Comparison of ENCODE assay signal across 9 mouse cellular contexts in genomic region chr13:111491046-111491756, GRCm38 (mm10). TPM values are rescaled to one million over a fixed set of nuclear protein-coding genes. Genes with fewer than 3 reads are reported as not detected.
DNase-seq lines count a peak whose midpoint lies in the region; ATAC-seq and TF ChIP-seq lines count a peak whose summit lies in the region.
"Had no signal": no experiment of that assay in that cellular context is flagged by ENCODE, and none has a peak within 500 bp of the region (broad histone marks: within the 10 kb centered on the region; RNA-seq: fewer than 3 reads in every experiment).

No protein-coding gene starts in this region.

- H3K27ac ChIP-seq in heart, embryonic 16.5 days (ENCODE audit: low read length): no peak overlapping the region
- H3K27ac ChIP-seq in MEL (ENCODE audit: control insufficient read depth, low read depth, low read length): no peak overlapping the region
- H3K27ac ChIP-seq in forebrain, embryonic 14.5 days (ENCODE audit: low read depth, low read length): no peak overlapping the region
- no peak overlapping the region for H3K27ac ChIP-seq in liver, postnatal 0 days (ENCODE audit: low read depth)

- 26% methylated on average over 13 of the region's 13 CpGs for WGBS in heart, embryonic 16.5 days
- 18% methylated on average over 13 of the region's 13 CpGs for WGBS in forebrain, embryonic 14.5 days
- 21% methylated on average over 13 of the region's 13 CpGs for WGBS in liver, postnatal 0 days (ENCODE audit: insufficient replicate concordance)

- H3K4me3 ChIP-seq in heart, embryonic 16.5 days (ENCODE audit: low read length): peak overlapping the region; percentile 73
- peak overlapping the region; percentile 63 to 96 for H3K4me3 ChIP-seq in MEL (ENCODE audit: control insufficient read depth in 1 of 2, insufficient read depth in 1 of 2, low read depth in 2 of 2, low read length in 2 of 2)
- H3K4me3 ChIP-seq in forebrain, embryonic 14.5 days (ENCODE audit: low read depth, low read length): peak overlapping the region; percentile 93
- H3K4me3 ChIP-seq in liver, postnatal 0 days (ENCODE audit: low read depth, low read length): peak overlapping the region; percentile 89

- peaks cover 3% of the 10 kb centered on the region; the same call in 1 of the 2 replicates for H3K4me1 ChIP-seq in heart, embryonic 16.5 days (ENCODE audit: control insufficient read depth, insufficient read depth, low read length)
- peaks cover 6 to 7% of the 10 kb centered on the region in 2 experiments; a peak in 2 of 4 replicates for H3K4me1 ChIP-seq in MEL (ENCODE audit: control insufficient read depth in 1 of 2, insufficient read depth in 2 of 2, low read length in 2 of 2)
- H3K4me1 ChIP-seq in forebrain, embryonic 14.5 days (ENCODE audit: control insufficient read depth, insufficient read depth, low read length): peaks cover 8% of the 10 kb centered on the region
- H3K4me1 ChIP-seq in liver, postnatal 0 days (ENCODE audit: insufficient read depth): peaks cover 6% of the 10 kb centered on the region

- H3K36me3 ChIP-seq in heart, embryonic 16.5 days (ENCODE audit: control insufficient read depth, insufficient read depth): no peaks in the 10 kb centered on the region
- peaks cover 9 to 18% of the 10 kb centered on the region in 2 experiments for H3K36me3 ChIP-seq in MEL (ENCODE audit: control insufficient read depth in 1 of 2, insufficient read depth in 2 of 2, low read length in 2 of 2)
- H3K36me3 ChIP-seq in forebrain, embryonic 14.5 days (ENCODE audit: control insufficient read depth, insufficient read depth, low read length): no peaks in the 10 kb centered on the region
- H3K36me3 ChIP-seq in liver, postnatal 0 days (replicated peaks; ENCODE audit: insufficient read depth, low read length): no peaks in the 10 kb centered on the region

- H3K27me3 ChIP-seq in heart, embryonic 16.5 days (ENCODE audit: control insufficient read depth, insufficient read depth, low read length): peaks cover 6% of the 10 kb centered on the region
- peaks cover 0 to 3% of the 10 kb centered on the region in 2 experiments; a peak in 1 of 4 replicates for H3K27me3 ChIP-seq in MEL (ENCODE audit: control insufficient read depth in 1 of 2, insufficient read depth in 2 of 2, low read length in 2 of 2)
- H3K27me3 ChIP-seq in forebrain, embryonic 14.5 days (replicated peaks; ENCODE audit: control insufficient read depth, insufficient read depth, low read length): peaks cover 15% of the 10 kb centered on the region
- peaks cover 8% of the 10 kb centered on the region; the same call in 1 of the 2 replicates for H3K27me3 ChIP-seq in liver, postnatal 0 days (ENCODE audit: insufficient read depth, low read length)

- TF ChIP-seq CTCF in MEL (IDR thresholded peaks at IDR 0.05 in 2 of 3, conservative IDR thresholded peaks at IDR 0.05 in 1 of 3; ENCODE audit: control insufficient read depth in 1 of 3, insufficient read depth in 1 of 3, low read depth in 2 of 3, low read length in 3 of 3, poor library complexity in 1 of 3, severe bottlenecking in 1 of 3): no peak
- no peak for TF ChIP-seq CTCF in liver, postnatal 0 days (IDR thresholded peaks at IDR 0.05; ENCODE audit: low read depth)

- H3K9me3 ChIP-seq in heart, embryonic 16.5 days (replicated peaks; ENCODE audit: control insufficient read depth, low read length): no peaks in the 10 kb centered on the region
- no peaks in the 10 kb centered on the region for H3K9me3 ChIP-seq in MEL (replicated peaks; ENCODE audit: insufficient read depth, low read length)
- no peaks in the 10 kb centered on the region for H3K9me3 ChIP-seq in forebrain, embryonic 14.5 days (replicated peaks; ENCODE audit: control insufficient read depth, low read length)
- H3K9me3 ChIP-seq in liver, postnatal 0 days (ENCODE audit: low read length): no peaks in the 10 kb centered on the region

- H3K79me2 ChIP-seq in MEL (ENCODE audit: control insufficient read depth, insufficient read depth, low read length, poor library complexity): peaks cover 25% of the 10 kb centered on the region

- no peak for TF ChIP-seq RAD21 in MEL (IDR thresholded peaks at IDR 0.05; ENCODE audit: low read depth, low read length)

- no peak for TF ChIP-seq POLR2A in MEL (IDR thresholded peaks at IDR 0.05; ENCODE audit: control insufficient read depth in 1 of 2, insufficient read depth in 1 of 2, low read depth in 1 of 2, low read length in 2 of 2, poor library complexity in 1 of 2)

- intact Hi-C loops in heart, postnatal 25 days (cut with DNase I): no loop called here

- peak overlapping the region; percentile 93 for H3K4me2 ChIP-seq in heart, embryonic 16.5 days (ENCODE audit: low read depth, low read length)
- peak overlapping the region; percentile 71 for H3K4me2 ChIP-seq in forebrain, embryonic 14.5 days (ENCODE audit: low read length)
- peak overlapping the region; percentile 78 for H3K4me2 ChIP-seq in liver, postnatal 0 days (ENCODE audit: low read depth, low read length)

- no peak for ATAC-seq in heart, embryonic 16.5 days (replicated peaks; ENCODE audit: extremely low read depth, insufficient read depth, low FRiP score)
- no peak for ATAC-seq in forebrain, embryonic 14.5 days
- ATAC-seq in liver, postnatal 0 days: no peak

- TF ChIP-seq EP300 in MEL (IDR thresholded peaks at IDR 0.05; ENCODE audit: low read depth in 1 of 2, low read length in 2 of 2): no peak
- TF ChIP-seq EP300 in liver, postnatal 0 days (IDR thresholded peaks at IDR 0.05; ENCODE audit: low read depth): no peak

- no peak overlapping the region for H3K9ac ChIP-seq in heart, embryonic 16.5 days (ENCODE audit: low read length)
- peak overlapping the region; percentile 98 for H3K9ac ChIP-seq in MEL (ENCODE audit: control insufficient read depth, low read depth, low read length, poor library complexity, severe bottlenecking)
- no peak overlapping the region for H3K9ac ChIP-seq in forebrain, embryonic 14.5 days (ENCODE audit: low read length)
- H3K9ac ChIP-seq in liver, postnatal 0 days (replicated peaks): 0 out of 2 replicates have a peak overlapping the region, but pooled peaks have one; percentile 72

- DNase-seq in heart, postnatal 25 days (ENCODE audit: low spot score): no peak
- DNase-seq in MEL (ENCODE audit: low read depth, low spot score): peak; percentile 52
- DNase-seq in forebrain, embryonic 14.5 days (ENCODE audit: low spot score): no peak
- no peak for DNase-seq in liver, postnatal 0 days
- no peak for DNase-seq in adrenal gland, adult 2 months
- DNase-seq in layer of hippocampus, postnatal 36 days: no peak
- DNase-seq in urinary bladder, postnatal 36 days (ENCODE audit: low spot score in 2 of 2): no peak

TF ChIP-seq in MEL, 35 proteins besides CTCF, POLR2A, EP300 and RAD21 (continues in another document):
- no peak for TF ChIP-seq ELF1 (IDR thresholded peaks at IDR 0.05; ENCODE audit: low read depth, low read length)
- no peak for TF ChIP-seq POLR2AphosphoS5 (IDR thresholded peaks at IDR 0.05; ENCODE audit: borderline replicate concordance, low read depth, low read length)
- TF ChIP-seq ETS1 (IDR thresholded peaks at IDR 0.05; ENCODE audit: low read depth, low read length): peak; percentile 39; the same call in 1 of the 2 replicates
- TF ChIP-seq MXI1 (IDR thresholded peaks at IDR 0.05; ENCODE audit: low read depth, low read length): no peak
- no peak for TF ChIP-seq BHLHE40 (IDR thresholded peaks at IDR 0.05; ENCODE audit: borderline replicate concordance, low read depth, low read length)
- no peak for TF ChIP-seq POLR2AphosphoS2 (IDR thresholded peaks at IDR 0.05; ENCODE audit: low read length)
- TF ChIP-seq MEF2A (IDR thresholded peaks at IDR 0.05; ENCODE audit: extremely low read depth, insufficient replicate concordance, low read depth, low read length, poor library complexity, severe bottlenecking): no peak
- no peak for TF ChIP-seq UBTF (IDR thresholded peaks at IDR 0.05; ENCODE audit: borderline replicate concordance, insufficient read depth, low read depth, low read length)
- no peak for TF ChIP-seq MYB (IDR thresholded peaks at IDR 0.05; ENCODE audit: low read depth, low read length)
- TF ChIP-seq GATA1 (IDR thresholded peaks at IDR 0.05; ENCODE audit: low read depth, low read length): no peak
- no peak for TF ChIP-seq RCOR1 (IDR thresholded peaks at IDR 0.05; ENCODE audit: low read depth, low read length)
- peak; percentile 41 for TF ChIP-seq TAL1 (IDR thresholded peaks at IDR 0.05; ENCODE audit: low read length)
- TF ChIP-seq KAT2A (conservative IDR thresholded peaks at IDR 0.05; ENCODE audit: low read depth, low read length): no peak
- 0 out of 2 replicates have a peak, but pooled peaks have one; percentile 25 for TF ChIP-seq MAZ (IDR thresholded peaks at IDR 0.05; ENCODE audit: low read depth, low read length)
- no peak for TF ChIP-seq USF2 (IDR thresholded peaks at IDR 0.05; ENCODE audit: borderline replicate concordance in 1 of 2, insufficient read depth in 1 of 2, low read depth in 1 of 2, low read length in 2 of 2)
- no peak for TF ChIP-seq CHD1 (IDR thresholded peaks at IDR 0.05; ENCODE audit: low read depth, low read length)
- no peak for TF ChIP-seq SIN3A (IDR thresholded peaks at IDR 0.05; ENCODE audit: low read length)
- TF ChIP-seq E2F4 (IDR thresholded peaks at IDR 0.05; ENCODE audit: borderline replicate concordance, low read depth, low read length): no peak

RNA-seq across cellular contexts. Expression of gene Gpbp1, which starts 1.3 kb away (rescaled TPM):
- polyA plus RNA-seq in heart, embryonic 16.5 days (2015; fragmentation: Nextera tagmentation; extraction: Ambion mirVana): 51.9 and 58.3 TPM in 2 replicates
- total RNA-seq in heart, postnatal 25 days (2021): 10 to 100 TPM; 46.3 to 53.5 TPM
- total RNA-seq in MEL (2012; rRNA removed): 58.2 and 60.9 TPM in 2 replicates
- 100 to 1,000 TPM in 1 of 2 experiments, 10 to 100 TPM in 1; 76.3 to 648 TPM for polyA plus RNA-seq in MEL (2012; ENCODE audit: insufficient read depth in 1 of 2, insufficient read length in 2 of 2, low read depth in 1 of 2, low replicate concordance in 2 of 2, missing spikeins in 1 of 2)
- 115 and 132 TPM in 2 replicates for polyA plus RNA-seq in forebrain, embryonic 14.5 days (2014; fragmentation: Nextera tagmentation; extraction: Ambion mirVana)
- polyA plus RNA-seq in liver, postnatal 0 days (2015; fragmentation: Nextera tagmentation; extraction: Ambion mirVana): 24.8 and 25.2 TPM in 2 replicates
- total RNA-seq in adrenal gland, adult 2 months (2021): 100 to 1,000 TPM in 1 of 2 experiments, 10 to 100 TPM in 1; 64.8 to 108 TPM
- 0.32 and 0.44 TPM in 2 replicates for polyA plus RNA-seq in adrenal gland, adult 2 months (2012; rRNA removed)
- total RNA-seq in layer of hippocampus, postnatal 36 days (2021): 10 to 100 TPM; 86.2 to 90.9 TPM

RNA-seq across cellular contexts. Expression of gene Gm49496, which starts 58.5 kb away (rescaled TPM):
- polyA plus RNA-seq in heart, embryonic 16.5 days (2015; fragmentation: Nextera tagmentation; extraction: Ambion mirVana): not detected in 2 replicates
- not detected for total RNA-seq in heart, postnatal 25 days (2021)
- total RNA-seq in MEL (2012; rRNA removed): 0.13 TPM in 1 of 2 replicates, not detected in the other
- polyA plus RNA-seq in MEL (2012; ENCODE audit: insufficient read depth in 1 of 2, insufficient read length in 2 of 2, low read depth in 1 of 2, low replicate concordance in 2 of 2, missing spikeins in 1 of 2): under 1 TPM in 1 of 2 experiments, not detected in 1; 0.26 TPM
- not detected in 2 replicates for polyA plus RNA-seq in forebrain, embryonic 14.5 days (2014; fragmentation: Nextera tagmentation; extraction: Ambion mirVana)
- 0.14 TPM in 1 of 2 replicates, not detected in the other for polyA plus RNA-seq in liver, postnatal 0 days (2015; fragmentation: Nextera tagmentation; extraction: Ambion mirVana)
- not detected for total RNA-seq in adrenal gland, adult 2 months (2021)
- polyA plus RNA-seq in adrenal gland, adult 2 months (2012; rRNA removed): not detected in 2 replicates
- not detected for total RNA-seq in layer of hippocampus, postnatal 36 days (2021)
- polyA plus RNA-seq: gonadal fat pad, adult 2 months had no signal

Comparison
In these comparisons a context has a peak if more than half of its experiments do, and no peak if none do; other contexts are left out.
1. H3K9ac ChIP-seq: peak in MEL (single experiment) and liver, postnatal 0 days (single experiment); none in heart, embryonic 16.5 days (single experiment) and forebrain, embryonic 14.5 days (single experiment).
2. RNA of gene Gpbp1, which starts 1.3 kb away (polyA plus RNA-seq): 76.3 to 648 TPM in MEL, 115 to 132 TPM in forebrain, embryonic 14.5 days, 51.9 to 58.3 TPM in heart, embryonic 16.5 days and 24.8 to 25.2 TPM in liver, postnatal 0 days; 0.32 to 0.44 TPM in adrenal gland, adult 2 months; every median in the first group is over 10 times any median in the second.
3. Peak in every context shown above with its lines, with median percentiles within 50 percentile points of each other: H3K4me2 ChIP-seq and H3K4me3 ChIP-seq.